17 mouse cellular contexts compared by ENCODE assay signal in the genomic region with DNA sequence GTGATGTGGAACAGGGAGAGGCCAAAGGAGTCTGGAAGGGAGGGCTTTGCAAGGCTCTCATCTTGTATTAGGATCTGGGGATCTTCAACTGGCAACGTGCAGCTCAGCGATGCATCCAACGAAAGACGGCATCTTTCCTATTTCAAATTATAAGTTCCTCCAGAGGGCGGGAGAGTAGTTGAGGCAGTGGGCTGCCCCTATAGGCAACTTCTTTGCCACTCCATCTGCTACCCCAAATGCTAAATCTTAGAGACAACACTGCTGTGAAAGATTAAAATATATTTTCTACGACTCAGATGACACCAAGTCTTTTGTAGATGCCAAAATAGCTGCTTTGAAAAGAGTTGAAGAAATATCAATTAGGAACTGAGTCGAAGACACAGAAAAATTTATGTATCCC.
DNase-seq lines count a peak whose midpoint lies in the region; ATAC-seq and TF ChIP-seq lines count a peak whose summit lies in the region.
"Had no signal": no experiment of that assay in that cellular context is flagged by ENCODE, and none has a peak within 500 bp of the region (broad histone marks: within the 10 kb centered on the region; RNA-seq: fewer than 3 reads in every experiment).

No protein-coding gene starts in this region.

- H3K27ac ChIP-seq in forebrain, embryonic 15.5 days (replicated peaks) = peak overlapping the region; percentile 51
- H3K27ac ChIP-seq in forebrain, embryonic 12.5 days = no peak overlapping the region
- no peak overlapping the region for H3K27ac ChIP-seq in forebrain, postnatal 0 days (ENCODE audit: low read depth, low read length)
- H3K27ac ChIP-seq in forebrain, embryonic 11.5 days (ENCODE audit: low read depth, low read length) = no peak overlapping the region
- H3K27ac ChIP-seq: embryonic facial prominence, embryonic 10.5 days; embryonic facial prominence, embryonic 12.5 days had no signal

- H3K9me3 ChIP-seq in forebrain, embryonic 15.5 days = no peaks in the 10 kb centered on the region
- no peaks in the 10 kb centered on the region for H3K9me3 ChIP-seq in forebrain, embryonic 12.5 days
- no peaks in the 10 kb centered on the region for H3K9me3 ChIP-seq in forebrain, postnatal 0 days (ENCODE audit: low read length)
- no peaks in the 10 kb centered on the region for H3K9me3 ChIP-seq in forebrain, embryonic 11.5 days (ENCODE audit: control insufficient read depth, low read length)
- H3K9me3 ChIP-seq: embryonic facial prominence, embryonic 10.5 days; embryonic facial prominence, embryonic 12.5 days had no signal

- no peaks in the 10 kb centered on the region for H3K27me3 ChIP-seq in forebrain, embryonic 15.5 days
- H3K27me3 ChIP-seq in forebrain, embryonic 12.5 days = 0 out of 2 replicates have a peak, but pooled peaks cover under 1% of the 10 kb centered on the region
- no peaks in the 10 kb centered on the region for H3K27me3 ChIP-seq in forebrain, postnatal 0 days (ENCODE audit: insufficient read depth, low read length)
- H3K27me3 ChIP-seq in forebrain, embryonic 11.5 days (ENCODE audit: control insufficient read depth, insufficient read depth, low read length) = no peaks in the 10 kb centered on the region
- H3K27me3 ChIP-seq: embryonic facial prominence, embryonic 12.5 days had no signal

- WGBS in forebrain, embryonic 15.5 days = 77% methylated on average over 7 of the region's 7 CpGs
- WGBS in forebrain, embryonic 12.5 days = 91% methylated on average over 7 of the region's 7 CpGs
- 70% methylated on average over 7 of the region's 7 CpGs for WGBS in forebrain, postnatal 0 days
- WGBS in forebrain, embryonic 11.5 days = 90% methylated on average over 7 of the region's 7 CpGs

- no peak overlapping the region for H3K4me2 ChIP-seq in forebrain, embryonic 15.5 days (replicated peaks)
- no peak overlapping the region for H3K4me2 ChIP-seq in forebrain, embryonic 12.5 days
- no peak overlapping the region for H3K4me2 ChIP-seq in forebrain, postnatal 0 days (ENCODE audit: low read depth)
- no peak overlapping the region for H3K4me2 ChIP-seq in forebrain, embryonic 11.5 days (ENCODE audit: low read depth, low read length, severe bottlenecking)
- H3K4me2 ChIP-seq: embryonic facial prominence, embryonic 12.5 days had no signal

- TF ChIP-seq CTCF in forebrain, postnatal 0 days (IDR thresholded peaks at IDR 0.05; ENCODE audit: low read depth) = no peak
- TF ChIP-seq CTCF in brain, embryonic 14.5 days (IDR thresholded peaks at IDR 0.05; ENCODE audit: borderline replicate concordance, extremely low read depth, insufficient read depth, insufficient read length) = no peak

- DNase-seq in forebrain, postnatal 0 days = peak; percentile 41
- no peak for DNase-seq in forebrain, embryonic 11.5 days (ENCODE audit: low spot score)
- DNase-seq in brain, adult 2 months (ENCODE audit: low read depth, low spot score) = peak; percentile 36
- DNase-seq in brain, embryonic 14.5 days (ENCODE audit: low read depth) = peak; percentile 64
- DNase-seq: adrenal gland, adult 8-10 months; adrenal gland, postnatal 14 days; adrenal gland, postnatal 36 days; cerebellum, adult 11-12 months; cerebellum, adult 2 months; cerebellum, adult 9-10 months; cerebellum, postnatal 10 days; cerebellum, postnatal 25 days had no signal

- H3K9ac ChIP-seq in forebrain, embryonic 15.5 days (replicated peaks) = no peak overlapping the region
- no peak overlapping the region for H3K9ac ChIP-seq in forebrain, embryonic 12.5 days
- no peak overlapping the region for H3K9ac ChIP-seq in forebrain, postnatal 0 days
- no peak overlapping the region for H3K9ac ChIP-seq in forebrain, embryonic 11.5 days (ENCODE audit: low read length)
- H3K9ac ChIP-seq: embryonic facial prominence, embryonic 12.5 days had no signal

- no peak for TF ChIP-seq POLR2A in brain, embryonic 14.5 days (IDR thresholded peaks at IDR 0.05; ENCODE audit: borderline replicate concordance, extremely low read depth, insufficient read depth, insufficient read length, poor library complexity, severe bottlenecking)

- H3K4me1 ChIP-seq in forebrain, embryonic 15.5 days = 0 out of 2 replicates have a peak, but pooled peaks cover 4% of the 10 kb centered on the region
- H3K4me1 ChIP-seq in forebrain, embryonic 12.5 days = peaks cover 6% of the 10 kb centered on the region; the same call in 1 of the 2 replicates
- no peaks in the 10 kb centered on the region for H3K4me1 ChIP-seq in forebrain, postnatal 0 days (ENCODE audit: insufficient read depth)
- no peaks in the 10 kb centered on the region for H3K4me1 ChIP-seq in forebrain, embryonic 11.5 days (replicated peaks; ENCODE audit: control insufficient read depth, insufficient read depth, low read length)
- H3K4me1 ChIP-seq: embryonic facial prominence, embryonic 10.5 days; embryonic facial prominence, embryonic 12.5 days had no signal

- no peak overlapping the region for H3K4me3 ChIP-seq in forebrain, embryonic 15.5 days
- H3K4me3 ChIP-seq in forebrain, embryonic 12.5 days (replicated peaks) = no peak overlapping the region
- no peak overlapping the region for H3K4me3 ChIP-seq in forebrain, postnatal 0 days (ENCODE audit: low read depth, low read length)
- H3K4me3 ChIP-seq in forebrain, embryonic 11.5 days (ENCODE audit: low read depth, low read length) = no peak overlapping the region
- H3K4me3 ChIP-seq: embryonic facial prominence, embryonic 10.5 days; embryonic facial prominence, embryonic 12.5 days had no signal

- peaks cover 9% of the 10 kb centered on the region; the same call in 1 of the 2 replicates for H3K36me3 ChIP-seq in forebrain, embryonic 15.5 days
- 0 out of 2 replicates have a peak, but pooled peaks cover 5% of the 10 kb centered on the region for H3K36me3 ChIP-seq in forebrain, embryonic 12.5 days (replicated peaks)
- H3K36me3 ChIP-seq in forebrain, postnatal 0 days (ENCODE audit: insufficient read depth) = no peaks in the 10 kb centered on the region
- no peaks in the 10 kb centered on the region for H3K36me3 ChIP-seq in forebrain, embryonic 11.5 days (ENCODE audit: control insufficient read depth, insufficient read depth, low read length)
- H3K36me3 ChIP-seq: embryonic facial prominence, embryonic 10.5 days; embryonic facial prominence, embryonic 12.5 days had no signal

- ATAC-seq in forebrain, embryonic 15.5 days (replicated peaks) = peak; percentile 73; the same call in 1 of the 2 replicates
- ATAC-seq in forebrain, embryonic 12.5 days (ENCODE audit: low FRiP score) = no peak
- peak; percentile 86 for ATAC-seq in forebrain, postnatal 0 days
- ATAC-seq in forebrain, embryonic 11.5 days (replicated peaks; ENCODE audit: low FRiP score) = no peak
- ATAC-seq in megakaryocyte progenitor cell, adult 5-6 weeks (replicated peaks; ENCODE audit: poor library complexity) = no peak

Comparison
In these comparisons a context has a peak if more than half of its experiments do, and no peak if none do; other contexts are left out.
1. ATAC-seq: peak in forebrain, embryonic 15.5 days (single experiment) and forebrain, postnatal 0 days (single experiment); none in forebrain, embryonic 12.5 days (single experiment), forebrain, embryonic 11.5 days (single experiment) and megakaryocyte progenitor cell, adult 5-6 weeks (single experiment).